ENCODE assay signal across 9 mouse cellular contexts in the genomic region with DNA sequence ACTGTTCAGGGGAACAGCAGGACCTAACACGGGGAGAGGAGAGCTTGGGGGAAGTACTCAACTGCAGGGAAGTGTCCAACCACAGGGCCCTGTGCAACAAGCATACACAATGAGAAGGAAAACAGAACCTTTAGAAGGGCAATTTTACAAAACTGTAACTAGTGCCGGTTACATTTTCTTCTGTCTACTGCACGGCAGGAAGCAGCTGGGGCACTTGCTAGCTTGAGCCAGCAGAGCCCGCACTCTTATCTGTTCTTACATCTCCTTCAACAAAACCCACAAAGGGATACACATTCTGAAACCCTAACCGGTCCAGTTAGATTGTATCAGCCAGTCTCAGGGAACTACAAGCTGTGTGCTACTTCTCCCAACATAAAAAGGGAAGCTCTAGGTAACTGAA. TPM values are rescaled to one million over a fixed set of nuclear protein-coding genes. Genes with fewer than 3 reads are reported as not detected.
A peak's percentile ranks its signal among the peaks of the same experiment; 100 is the strongest.
DNase-seq lines count a peak whose midpoint lies in the region; ATAC-seq lines count a peak whose summit lies in the region.
"Had no signal": no experiment of that assay in that cellular context is flagged by ENCODE, and none has a peak within 500 bp of the region (broad histone marks: within the 10 kb centered on the region; RNA-seq: fewer than 3 reads in every experiment).

No protein-coding gene starts in this region.

- no peak overlapping the region for H3K4me3 ChIP-seq in intestine, embryonic 15.5 days (replicated peaks)
- H3K4me3 ChIP-seq in megakaryocyte, embryonic 14.5 days (replicated peaks), result peak overlapping the region; percentile 34
- H3K4me3 ChIP-seq in hindbrain, embryonic 11.5 days (ENCODE audit: low read depth, low read length), result no peak overlapping the region
- H3K4me3 ChIP-seq: limb, embryonic 13.5 days had no signal

- no peak overlapping the region for H3K9ac ChIP-seq in intestine, embryonic 15.5 days
- no peak overlapping the region for H3K9ac ChIP-seq in hindbrain, embryonic 11.5 days (ENCODE audit: low read depth, low read length)
- H3K9ac ChIP-seq: limb, embryonic 13.5 days had no signal

- H3K4me2 ChIP-seq in intestine, embryonic 15.5 days (replicated peaks), result no peak overlapping the region
- H3K4me2 ChIP-seq in hindbrain, embryonic 11.5 days (replicated peaks; ENCODE audit: low read depth, low read length), result no peak overlapping the region
- H3K4me2 ChIP-seq: limb, embryonic 13.5 days had no signal

- peaks cover 43% of the 10 kb centered on the region for H3K4me1 ChIP-seq in intestine, embryonic 15.5 days (replicated peaks)
- H3K4me1 ChIP-seq in megakaryocyte, embryonic 14.5 days, result peaks cover 28% of the 10 kb centered on the region
- no peaks in the 10 kb centered on the region for H3K4me1 ChIP-seq in hindbrain, embryonic 11.5 days (replicated peaks; ENCODE audit: control insufficient read depth, insufficient read depth, low read length)

- ATAC-seq in intestine, embryonic 15.5 days, result no peak
- ATAC-seq in hindbrain, embryonic 11.5 days (ENCODE audit: low FRiP score), result no peak

- 0 out of 2 replicates have a peak overlapping the region, but pooled peaks have one; percentile 78 for H3K27ac ChIP-seq in intestine, embryonic 15.5 days
- H3K27ac ChIP-seq in hindbrain, embryonic 11.5 days (ENCODE audit: low read depth, low read length), result no peak overlapping the region
- H3K27ac ChIP-seq: limb, embryonic 13.5 days had no signal

- peaks cover 10% of the 10 kb centered on the region for H3K36me3 ChIP-seq in intestine, embryonic 15.5 days
- H3K36me3 ChIP-seq in megakaryocyte, embryonic 14.5 days (replicated peaks; ENCODE audit: low read length), result peaks cover 59% of the 10 kb centered on the region
- H3K36me3 ChIP-seq in hindbrain, embryonic 11.5 days (ENCODE audit: control insufficient read depth, insufficient read depth, low read length), result peaks cover 3% of the 10 kb centered on the region; the same call in 1 of the 2 replicates

- DNase-seq in heart, adult 11 months, result peak; percentile 61
- no peak for DNase-seq in heart, postnatal 25 days (ENCODE audit: low spot score)
- peak; percentile 49 for DNase-seq in CD4-positive, CD25-positive, alpha-beta regulatory T cell, adult 2 months (ENCODE audit: low read depth, low spot score)
- no peak for DNase-seq in gastrocnemius, postnatal 14 days
- no peak for DNase-seq in hindbrain, embryonic 11.5 days (ENCODE audit: low spot score)
- no peak for DNase-seq in layer of hippocampus, postnatal 36 days

- intact Hi-C loops in heart, postnatal 25 days (cut with DNase I), result no loop called here
- intact Hi-C loops in gastrocnemius, postnatal 14 days (cut with DNase I; ENCODE audit: low total_unique reads), result no loop called here

- H3K9me3 ChIP-seq in intestine, embryonic 15.5 days, result no peaks in the 10 kb centered on the region
- no peaks in the 10 kb centered on the region for H3K9me3 ChIP-seq in megakaryocyte, embryonic 14.5 days
- H3K9me3 ChIP-seq in hindbrain, embryonic 11.5 days (ENCODE audit: control insufficient read depth, low read length), result no peaks in the 10 kb centered on the region
- H3K9me3 ChIP-seq: limb, embryonic 13.5 days had no signal

- H3K27me3 ChIP-seq in intestine, embryonic 15.5 days (replicated peaks), result no peaks in the 10 kb centered on the region
- no peaks in the 10 kb centered on the region for H3K27me3 ChIP-seq in megakaryocyte, embryonic 14.5 days (replicated peaks)
- no peaks in the 10 kb centered on the region for H3K27me3 ChIP-seq in hindbrain, embryonic 11.5 days (ENCODE audit: control insufficient read depth, insufficient read depth, low read length)

- 54% methylated on average over 5 of the region's 5 CpGs for WGBS in intestine, embryonic 15.5 days
- 81% methylated on average over 5 of the region's 5 CpGs for WGBS in hindbrain, embryonic 11.5 days

RNA-seq across cellular contexts. Expression of a gene that starts 20.9 kb away (rescaled TPM):
- total RNA-seq in heart, postnatal 25 days (2021), result 1 to 10 TPM; 8.7 to 9.8 TPM
- polyA plus RNA-seq in intestine, embryonic 15.5 days (2015; fragmentation: Nextera tagmentation; extraction: Ambion mirVana), result 37.3 and 42.6 TPM in 2 replicates
- 0.79 and 2.1 TPM in 2 replicates for polyA plus RNA-seq in megakaryocyte, embryonic 14.5 days (2012; ENCODE audit: insufficient read depth, low replicate concordance)
- 10 to 100 TPM in 1 of 2 experiments, 1 to 10 TPM in 1; 7.0 to 10.6 TPM for total RNA-seq in gastrocnemius, postnatal 14 days (2021)
- 46.7 and 48.3 TPM in 2 replicates for polyA plus RNA-seq in hindbrain, embryonic 11.5 days (2014; fragmentation: Nextera tagmentation; extraction: Ambion mirVana)
- 10 to 100 TPM; 57.8 to 61.0 TPM for total RNA-seq in layer of hippocampus, postnatal 36 days (2021)

Comparison
In these comparisons a context has a peak if more than half of its experiments do, and no peak if none do; other contexts are left out.
1. DNase-seq: peak in heart, adult 11 months (single experiment) and CD4-positive, CD25-positive, alpha-beta regulatory T cell, adult 2 months (single experiment); none in heart, postnatal 25 days (single experiment), gastrocnemius, postnatal 14 days (single experiment), hindbrain, embryonic 11.5 days (single experiment) and layer of hippocampus, postnatal 36 days (0 of 2).
2. RNA of a gene that starts 20.9 kb away (total RNA-seq): 57.8 to 61.0 TPM in layer of hippocampus, postnatal 36 days; 7.0 to 10.6 TPM in gastrocnemius, postnatal 14 days and 8.7 to 9.8 TPM in heart, postnatal 25 days; every median in the first group is over 4 times any median in the second.